Mouse (Mus musculus) hindbrain, embryonic 11.5 days (tissue): ENCODE results near the gene Ppa2. TPM values are rescaled to one million over a fixed set of nuclear protein-coding genes. Genes with fewer than 3 reads are reported as not detected.

Experiments
- ATAC-seq: fragments of 200-750 bp; cut with Nextera tagmentation; 2 replicates; pipeline ENCODE4 v1.8.0; 2017; ENCODE audit warnings: mild to moderate bottlenecking, moderate TSS enrichment, moderate library complexity; ENCODE audit not compliant: low FRiP score
- DNase-seq: peaks from one replicate; pipeline ENCODE4 v3.0.0-alpha.2; 2015; ENCODE audit warnings: low spot score
- H3K27ac ChIP-seq: fragments of 300-500 bp; sonication (generic); 2 replicates; pipeline ENCODE4 v1.5.1; 2014; ENCODE audit warnings: mild to moderate bottlenecking, low read depth, low read length
- H3K27me3 ChIP-seq: fragments of 300-500 bp; sonication (generic); 2 replicates; pipeline ENCODE4 v1.6.1; 2014; ENCODE audit warnings: mild to moderate bottlenecking, low read length, moderate library complexity, mixed read lengths; ENCODE audit not compliant: control insufficient read depth, insufficient read depth
- H3K36me3 ChIP-seq: fragments of 300-500 bp; sonication (generic); 2 replicates; pipeline ENCODE4 v1.6.1; 2014; ENCODE audit warnings: mild to moderate bottlenecking, low read length, moderate library complexity, mixed read lengths; ENCODE audit not compliant: control insufficient read depth, insufficient read depth
- H3K4me1 ChIP-seq: fragments of 300-500 bp; sonication (generic); replicated peaks from 2 replicates; pipeline ENCODE4 v1.6.1; 2014; ENCODE audit warnings: low read length, mixed read lengths; ENCODE audit not compliant: control insufficient read depth, insufficient read depth
- H3K4me2 ChIP-seq: fragments of 300-500 bp; sonication (generic); replicated peaks from 2 replicates; pipeline ENCODE4 v1.6.1; 2014; ENCODE audit warnings: mild to moderate bottlenecking, low read depth, low read length
- H3K4me3 ChIP-seq: fragments of 300-500 bp; sonication (generic); 2 replicates; pipeline ENCODE4 v1.5.1; 2014; ENCODE audit warnings: low read depth, low read length
- H3K9ac ChIP-seq: fragments of 300-500 bp; sonication (generic); 2 replicates; pipeline ENCODE4 v1.6.1; 2014; ENCODE audit warnings: low read depth, low read length
- H3K9me3 ChIP-seq: fragments of 300-500 bp; sonication (generic); 2 replicates; pipeline ENCODE4 v1.6.1; 2016; ENCODE audit warnings: low read length; ENCODE audit not compliant: control insufficient read depth
- WGBS: fragments of 180-500 bp; shearing (Covaris S2); extraction: QIAGEN DNeasy Blood & Tissue Kit; methylation state at CpG from one replicate; pipeline ENCODE4 v1.1.7; 2014; 5-methylcytosine and 5-hydroxymethylcytosine counted together
- polyA plus RNA-seq: library from polyadenylated mRNA; unstranded; fragments of >200 nt; fragmentation: Nextera tagmentation; extraction: Ambion mirVana; gene quantifications from 2 replicates; pipeline ENCODE4 v1.2.1, GENCODE M21; 2014

The Ppa2 gene
- polyA plus RNA-seq, 1 experiment from 2014 or later, result 84.9 TPM

DNA sequence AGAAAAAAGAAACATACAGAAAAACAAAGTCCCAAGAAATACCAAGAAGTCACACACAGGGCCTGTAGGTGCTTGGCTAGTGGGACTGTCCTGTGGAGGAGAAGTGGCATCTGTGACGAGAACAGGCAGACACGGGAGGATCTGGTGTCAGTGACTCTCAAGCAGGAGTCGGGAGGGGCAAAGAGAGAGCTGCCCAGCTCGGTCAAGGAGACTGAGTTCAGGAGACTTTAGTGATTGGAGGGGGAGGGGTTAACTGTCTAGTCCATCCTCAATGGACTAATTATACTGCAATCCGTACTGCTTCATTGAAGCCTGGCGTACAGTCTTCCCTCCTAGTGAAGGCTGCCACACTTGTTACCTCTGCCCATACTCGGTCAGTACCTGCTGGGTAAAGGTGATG, 77.4 kb downstream of the Ppa2 start:
- no peak for ATAC-seq
- WGBS, result 71% methylated on average over 7 of the region's 7 CpGs

GRCm38 (mm10) chr3:133389803-133390387, 80.0 kb downstream of the Ppa2 start:
- H3K4me2 ChIP-seq, result no peak overlapping the region
- 93% methylated on average over 10 of the region's 10 CpGs for WGBS
- H3K4me3 ChIP-seq, result no peak overlapping the region
- no peak for ATAC-seq
- DNase-seq, result no peak
- no peak overlapping the region for H3K27ac ChIP-seq
- H3K27me3 ChIP-seq, result no peaks in the 10 kb centered on the region
- no peak overlapping the region for H3K9ac ChIP-seq
- no peaks in the 10 kb centered on the region for H3K4me1 ChIP-seq
- no peaks in the 10 kb centered on the region for H3K36me3 ChIP-seq
- no peaks in the 10 kb centered on the region for H3K9me3 ChIP-seq

More for the DNA sequence above, 77.4 kb downstream of the Ppa2 start:
- H3K27ac ChIP-seq, result no peak overlapping the region
- no peak overlapping the region for H3K4me3 ChIP-seq
- no peak for DNase-seq
- H3K4me1 ChIP-seq, result no peaks in the 10 kb centered on the region
- H3K9ac ChIP-seq, result no peak overlapping the region
- no peaks in the 10 kb centered on the region for H3K9me3 ChIP-seq
- H3K4me2 ChIP-seq, result no peak overlapping the region
- no peaks in the 10 kb centered on the region for H3K27me3 ChIP-seq
- no peaks in the 10 kb centered on the region for H3K36me3 ChIP-seq

DNA sequence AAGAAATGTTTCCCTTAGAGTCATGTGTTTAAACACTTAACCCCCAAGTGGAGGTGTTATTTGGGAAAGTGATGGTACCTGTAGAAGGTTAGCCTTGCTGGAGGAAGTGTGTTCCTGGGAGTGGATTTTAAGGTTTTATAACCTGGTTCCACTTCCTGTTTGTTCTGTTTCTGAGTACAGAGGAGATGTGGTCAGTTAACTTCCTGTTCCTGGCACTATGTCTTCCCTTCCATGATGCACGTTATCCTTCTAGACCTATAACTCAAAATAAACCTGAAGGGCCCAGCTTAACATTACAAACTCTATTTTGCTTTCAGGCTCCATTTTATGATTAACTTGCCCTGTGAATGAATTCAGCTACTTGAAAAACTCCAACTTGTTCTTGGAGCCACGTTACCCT, 84.6 kb downstream of the Ppa2 start:
- 83% methylated on average over 2 of the region's 2 CpGs for WGBS

DNA sequence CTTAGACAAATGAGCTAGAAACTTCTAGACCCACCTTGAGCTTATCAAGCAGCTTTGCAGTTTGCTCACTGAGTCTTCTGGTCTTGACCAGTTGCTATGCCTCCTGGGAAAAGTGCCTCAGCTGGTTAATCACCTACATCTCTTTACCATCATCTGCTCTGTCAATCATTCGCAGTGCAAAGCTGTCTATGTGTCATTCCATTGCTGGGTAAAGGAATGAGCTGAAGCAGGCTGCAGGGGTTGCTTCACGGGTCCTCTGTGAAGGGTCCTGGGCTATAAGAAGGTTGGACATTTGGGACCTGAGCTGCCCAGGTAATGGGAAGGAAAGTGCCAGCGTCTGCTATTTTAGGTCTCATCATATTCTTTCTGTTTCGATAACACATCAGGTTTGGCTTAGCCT, 93.9 kb downstream of the Ppa2 start:
- no peak for DNase-seq
- WGBS, result 85% methylated on average over 4 of the region's 4 CpGs
- Histone ChIP-seq H3K27ac (no peak overlapping the region), H3K36me3 (no peaks in the 10 kb centered on the region), H3K4me3 (no peak overlapping the region), H3K9me3 (no peaks in the 10 kb centered on the region), H3K9ac (no peak overlapping the region), H3K27me3 (no peaks in the 10 kb centered on the region), H3K4me1 (no peaks in the 10 kb centered on the region), H3K4me2 (no peak overlapping the region)
- ATAC-seq, result no peak

More for the DNA sequence above, 84.6 kb downstream of the Ppa2 start:
- Histone ChIP-seq H3K4me3 (no peak overlapping the region), H3K9ac (no peak overlapping the region), H3K36me3 (no peaks in the 10 kb centered on the region), H3K4me2 (no peak overlapping the region), H3K27ac (no peak overlapping the region), H3K4me1 (no peaks in the 10 kb centered on the region), H3K27me3 (no peaks in the 10 kb centered on the region), H3K9me3 (no peaks in the 10 kb centered on the region)
- no peak for ATAC-seq
- DNase-seq, result no peak

GRCm38 (mm10) chr3:133405636-133406035, 95.7 kb downstream of the Ppa2 start:
- H3K4me3 ChIP-seq, result no peak overlapping the region
- no peaks in the 10 kb centered on the region for H3K27me3 ChIP-seq
- H3K9me3 ChIP-seq, result no peaks in the 10 kb centered on the region
- ATAC-seq (no peak), DNase-seq (no peak)
- 92% methylated on average over 3 of the region's 3 CpGs for WGBS
- H3K9ac ChIP-seq, result no peak overlapping the region
- no peaks in the 10 kb centered on the region for H3K4me1 ChIP-seq
- H3K27ac ChIP-seq, result no peak overlapping the region
- no peaks in the 10 kb centered on the region for H3K36me3 ChIP-seq
- no peak overlapping the region for H3K4me2 ChIP-seq

- H3K27me3 ChIP-seq, result no peaks in the 10 kb centered on the region
- no peak overlapping the region for H3K4me3 ChIP-seq
- no peak overlapping the region for H3K9ac ChIP-seq
- H3K4me1 ChIP-seq, result no peaks in the 10 kb centered on the region
- no peak for DNase-seq
- 87% methylated on average over 5 of the region's 5 CpGs for WGBS
- no peaks in the 10 kb centered on the region for H3K36me3 ChIP-seq
- no peak for ATAC-seq
- H3K4me2 ChIP-seq, result no peak overlapping the region
- no peaks in the 10 kb centered on the region for H3K9me3 ChIP-seq
- no peak overlapping the region for H3K27ac ChIP-seq
Observed at GRCm38 (mm10) chr3:133406248-133406647, 96.3 kb downstream of the Ppa2 start.

GRCm38 (mm10) chr3:133411123-133411675, 101.3 kb downstream of the Ppa2 start:
- H3K9ac ChIP-seq, result no peak overlapping the region
- DNase-seq (no peak), ATAC-seq (no peak)
- no peaks in the 10 kb centered on the region for H3K36me3 ChIP-seq
- H3K4me3 ChIP-seq, result no peak overlapping the region
- no peaks in the 10 kb centered on the region for H3K9me3 ChIP-seq
- no peak overlapping the region for H3K4me2 ChIP-seq
- no peaks in the 10 kb centered on the region for H3K4me1 ChIP-seq
- WGBS, result 81% methylated on average over 4 of the region's 4 CpGs
- no peak overlapping the region for H3K27ac ChIP-seq
- H3K27me3 ChIP-seq, result no peaks in the 10 kb centered on the region

GRCm38 (mm10) chr3:133411768-133412167, 101.9 kb downstream of the Ppa2 start:
- no peak for ATAC-seq
- Histone ChIP-seq H3K27ac (no peak overlapping the region), H3K4me1 (no peaks in the 10 kb centered on the region), H3K36me3 (no peaks in the 10 kb centered on the region), H3K9ac (no peak overlapping the region), H3K4me3 (no peak overlapping the region), H3K27me3 (no peaks in the 10 kb centered on the region), H3K4me2 (no peak overlapping the region), H3K9me3 (no peaks in the 10 kb centered on the region)
- no peak for DNase-seq
- WGBS, result 94% methylated on average over 8 of the region's 8 CpGs

DNA sequence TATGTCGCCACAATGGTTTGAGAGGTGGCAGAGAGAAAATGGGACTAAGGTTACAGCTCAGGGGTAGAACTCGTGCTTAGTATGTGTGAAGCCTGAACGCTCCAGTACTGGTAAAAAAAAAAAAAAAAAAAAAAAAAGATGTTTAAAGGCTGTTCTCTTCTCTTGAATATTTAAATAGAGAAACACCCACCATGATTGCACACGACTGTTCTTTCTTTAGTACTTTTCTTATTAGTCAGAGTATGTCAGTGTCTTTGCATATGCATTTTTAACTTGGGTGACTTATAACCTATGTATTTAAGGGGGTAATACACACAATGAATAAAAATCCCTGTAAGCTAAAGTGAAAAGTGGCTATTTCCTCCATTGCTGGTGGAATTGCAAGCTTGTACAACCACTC, 104.8 kb downstream of the Ppa2 start:
- 88% methylated on average over 4 of the region's 4 CpGs for WGBS
- Histone ChIP-seq H3K4me3 (no peak overlapping the region), H3K9me3 (no peaks in the 10 kb centered on the region), H3K27ac (no peak overlapping the region), H3K4me1 (no peaks in the 10 kb centered on the region), H3K4me2 (no peak overlapping the region), H3K9ac (no peak overlapping the region), H3K27me3 (no peaks in the 10 kb centered on the region), H3K36me3 (no peaks in the 10 kb centered on the region)
- ATAC-seq (no peak), DNase-seq (no peak)
